Mouse (Mus musculus): ENCODE measurements around the gene Foxk2. TPM values are rescaled to one million over a fixed set of nuclear protein-coding genes. Genes with fewer than 3 reads are reported as not detected.

Gene Foxk2
- polyA plus RNA-seq, 1 experiment from 2014 or later = 20.9 TPM

Other genes starting within 250 kb of the Foxk2 start
- gene Cd7, start 220.6 kb upstream of the Foxk2 start, polyA plus RNA-seq (2018) = 0.59 to 2.0 TPM in 2 of 3 replicates, not detected in the other
- not detected in 3 replicates for gene Sectm1b, start 196.4 kb upstream of the Foxk2 start, polyA plus RNA-seq (2018)
- gene Sectm1a, start 178.8 kb upstream of the Foxk2 start, polyA plus RNA-seq (2018) = 0.47 TPM in 1 of 3 replicates, not detected in the others
- not detected in 3 replicates for gene Tex19.2, start 141.3 kb upstream of the Foxk2 start, polyA plus RNA-seq (2018)
- gene Tex19.1, start 113.8 kb upstream of the Foxk2 start, polyA plus RNA-seq (2018) = not detected in 3 replicates
- gene Uts2r, start 99.7 kb upstream of the Foxk2 start, polyA plus RNA-seq (2018) = not detected in 3 replicates
- gene Hexdc, start 55.6 kb upstream of the Foxk2 start, polyA plus RNA-seq (2018) = 3.2 to 5.5 TPM (median 4.4 TPM) in 3 replicates
- 8.1 to 12.7 TPM (median 12.5 TPM) in 3 replicates for gene Ogfod3, start 55.3 kb upstream of the Foxk2 start, polyA plus RNA-seq (2018)
- 46.9 to 74.0 TPM (median 67.5 TPM) in 3 replicates for gene Cybc1, start 30.7 kb upstream of the Foxk2 start, polyA plus RNA-seq (2018)
- gene Narf, start 22.7 kb upstream of the Foxk2 start, polyA plus RNA-seq (2018) = 6.9 to 20.7 TPM (median 17.3 TPM) in 3 replicates
- gene Wdr45b, start 94.5 kb downstream of the Foxk2 start, polyA plus RNA-seq (2018) = 44.7 to 56.4 TPM (median 51.3 TPM) in 3 replicates
- gene Rab40b, start 128.3 kb downstream of the Foxk2 start, polyA plus RNA-seq (2018) = not detected in 3 replicates
- gene Fn3krp, start 161.4 kb downstream of the Foxk2 start, polyA plus RNA-seq (2018) = 6.0 to 8.4 TPM (median 7.5 TPM) in 3 replicates
- 0.03 to 0.57 TPM in 2 of 3 replicates, not detected in the other for gene Fn3k, start 174.9 kb downstream of the Foxk2 start, polyA plus RNA-seq (2018)
- 32.9 to 38.6 TPM (median 36.1 TPM) in 3 replicates for gene Tbcd, start 192.0 kb downstream of the Foxk2 start, polyA plus RNA-seq (2018)